Mouse (Mus musculus): Measurements from ENCODE around the gene Gm20747. TPM values are rescaled to one million over a fixed set of nuclear protein-coding genes. Genes with fewer than 3 reads are reported as not detected.
"Not testable (repeated sequence)": the region's sequence is repeated elsewhere in the genome, so short reads cannot be mapped to it uniquely, and the experiment has no call there.

The Gm20747 gene
- not detected in 2 replicates for polyA plus RNA-seq (2015; fragmentation: Nextera tagmentation; extraction: Ambion mirVana)

DNA sequence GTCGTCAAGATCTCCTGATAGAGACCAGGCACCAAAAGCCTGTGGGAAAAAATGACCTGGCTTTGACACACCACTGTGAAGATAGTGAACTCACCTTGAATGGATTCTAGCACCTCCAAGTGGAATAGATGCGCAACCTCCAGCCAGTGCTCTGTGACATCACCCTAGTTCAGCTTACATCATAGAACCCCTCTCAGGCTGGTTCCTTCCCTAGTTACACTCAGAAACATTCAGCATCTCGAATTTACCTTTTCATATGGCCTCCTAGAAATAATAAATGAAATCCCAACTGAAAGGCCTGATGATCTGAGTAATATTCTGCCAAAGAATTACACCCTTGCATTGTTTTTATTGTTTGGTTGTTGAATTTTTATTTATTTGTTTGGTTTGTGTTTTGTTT lies at the start of gene Gm20747:
Gm20747 (minus strand) TSS at position 101 of the 400 bp plus-strand sequence.
- DNase-seq (ENCODE audit: low spot score), result not testable (repeated sequence)
